Comparison of ENCODE assay signal across 24 mouse cellular contexts in the genomic region with DNA sequence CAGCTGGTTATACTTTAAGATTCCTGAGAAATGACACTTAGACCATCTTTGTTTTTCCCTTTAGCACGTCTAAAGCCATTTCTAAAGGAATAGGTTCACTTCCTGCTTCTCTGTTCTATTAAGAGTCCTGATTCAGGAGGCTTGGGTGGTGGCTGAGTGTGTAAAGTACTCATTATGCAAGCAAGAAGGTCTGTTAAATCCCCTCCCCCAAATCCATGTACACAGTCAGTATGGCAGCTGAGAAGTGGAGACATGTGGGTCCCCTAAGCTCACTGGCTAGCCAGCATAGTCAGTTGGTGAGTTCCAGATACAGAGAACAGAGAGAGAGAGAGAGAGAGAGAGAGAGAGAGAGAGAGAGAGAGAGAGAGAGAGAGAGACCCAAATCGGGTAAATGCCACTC.
DNase-seq lines count a peak whose midpoint lies in the region; TF ChIP-seq lines count a peak whose summit lies in the region.
"Had no signal": no experiment of that assay in that cellular context is flagged by ENCODE, and none has a peak within 500 bp of the region (broad histone marks: within the 10 kb centered on the region; RNA-seq: fewer than 3 reads in every experiment).

No protein-coding gene starts in this region.

- H3K4me3 ChIP-seq in heart, adult 2 months: no peak overlapping the region
- no peak overlapping the region for H3K4me3 ChIP-seq in liver, adult 2 months (ENCODE audit: insufficient read depth, low read depth, low read length)
- H3K4me3 ChIP-seq: erythroblast, embryonic 14.5 days; forebrain, embryonic 12.5 days; left cerebral cortex, adult 2 months; limb, embryonic 12.5 days; liver, embryonic 12.5 days had no signal

- whole genome bisulfite sequencing in heart, adult 2 months: 41% methylated on average over 2 of the region's 2 CpGs
- WGBS in liver, adult 2 months: 73% methylated on average over 2 of the region's 2 CpGs

- no peak for TF ChIP-seq CTCF in heart, adult 2 months (IDR thresholded peaks at IDR 0.05)
- TF ChIP-seq CTCF in liver, adult 2 months (IDR thresholded peaks at IDR 0.05; ENCODE audit: low read depth, low read length): no peak

- intact Hi-C loops in heart, adult 2 months (cut with DNase I): no loop called here

- peak; percentile 66 for DNase-seq in heart, adult 11 months
- no peak for DNase-seq in heart, adult 2 months
- no peak for DNase-seq in liver, adult 2 months (ENCODE audit: extremely low read depth, low read depth, low spot score)
- no peak for DNase-seq in liver
- DNase-seq in ZHBTc4 (ENCODE audit: low read depth, low spot score): peak; percentile 31
- DNase-seq in naive thymus-derived CD4-positive, alpha-beta T cell, adult 2 months (ENCODE audit: low read depth): peak; percentile 32
- no peak for DNase-seq in T-cell, adult 2 months (ENCODE audit: low spot score)
- DNase-seq in retina, postnatal 1 day: no peak
- DNase-seq: adrenal gland, postnatal 25 days; cerebellum, adult 18-20 months; cerebellum, postnatal 14 days; gastrocnemius, postnatal 10 days; liver, postnatal 0 days; midbrain, embryonic 14.5 days; thymus, postnatal 4 days had no signal

- TF ChIP-seq POLR2A in heart, adult 2 months (IDR thresholded peaks at IDR 0.05; ENCODE audit: insufficient read depth, low read depth, low read length): no peak
- TF ChIP-seq POLR2A in liver, adult 2 months (IDR thresholded peaks at IDR 0.05; ENCODE audit: extremely low read depth, insufficient read depth, low read length): no peak

- H3K27me3 ChIP-seq in heart, adult 2 months (ENCODE audit: control insufficient read depth, insufficient read depth, low read length): no peaks in the 10 kb centered on the region
- no peaks in the 10 kb centered on the region for H3K27me3 ChIP-seq in liver, adult 2 months (ENCODE audit: control insufficient read depth, insufficient read depth, low read length)
- H3K27me3 ChIP-seq: CH12.LX; forebrain, embryonic 12.5 days; limb, embryonic 12.5 days; liver, embryonic 12.5 days had no signal

- no peak overlapping the region for H3K9ac ChIP-seq in heart, adult 2 months (ENCODE audit: low read depth, low read length)
- H3K9ac ChIP-seq in liver, adult 2 months (ENCODE audit: low read depth, low read length): no peak overlapping the region
- H3K9ac ChIP-seq: forebrain, embryonic 12.5 days; hindbrain, embryonic 14.5 days; limb, embryonic 12.5 days; liver, embryonic 12.5 days; liver, postnatal 0 days had no signal

- no peak for TF ChIP-seq EP300 in heart, adult 2 months (IDR thresholded peaks at IDR 0.05; ENCODE audit: insufficient read depth, low read depth, low read length)

- H3K4me1 ChIP-seq in heart, adult 2 months (ENCODE audit: control insufficient read depth, insufficient read depth, low read length): peaks cover 8% of the 10 kb centered on the region
- peaks cover 29% of the 10 kb centered on the region for H3K4me1 ChIP-seq in liver, adult 2 months (ENCODE audit: control insufficient read depth, insufficient read depth, low read length)
- H3K4me1 ChIP-seq: forebrain, embryonic 12.5 days; liver, embryonic 12.5 days had no signal

- no peaks in the 10 kb centered on the region for H3K79me2 ChIP-seq in heart, adult 2 months (replicated peaks; ENCODE audit: control insufficient read depth, insufficient read depth, low read length)
- peaks cover 4% of the 10 kb centered on the region; the same call in 1 of the 2 replicates for H3K79me2 ChIP-seq in liver, adult 2 months (ENCODE audit: control insufficient read depth, insufficient read depth, low read length)

- peaks cover 69% of the 10 kb centered on the region for H3K36me3 ChIP-seq in heart, adult 2 months (ENCODE audit: control insufficient read depth, insufficient read depth, low read length)
- peaks cover 55% of the 10 kb centered on the region for H3K36me3 ChIP-seq in liver, adult 2 months (ENCODE audit: control insufficient read depth, insufficient read depth, low read length)
- H3K36me3 ChIP-seq: G1E had no signal

- no peak overlapping the region for H3K27ac ChIP-seq in heart, adult 2 months
- H3K27ac ChIP-seq in liver, adult 2 months (replicated peaks; ENCODE audit: insufficient read depth, low read depth, low read length): peak overlapping the region; percentile 73; the same call in 1 of the 2 replicates
- H3K27ac ChIP-seq: forebrain, embryonic 12.5 days; hindbrain, embryonic 14.5 days; kidney, postnatal 0 days; left cerebral cortex, adult 2 months; limb, embryonic 12.5 days; liver, embryonic 12.5 days had no signal

Comparison
In these comparisons a context has a peak if more than half of its experiments do, and no peak if none do; other contexts are left out.
1. DNase-seq: peak in heart, adult 11 months (single experiment), ZHBTc4 (single experiment) and naive thymus-derived CD4-positive, alpha-beta T cell, adult 2 months (single experiment); none in heart, adult 2 months (0 of 2), liver, adult 2 months (single experiment), liver (single experiment), T-cell, adult 2 months (single experiment) and retina, postnatal 1 day (single experiment).